Mouse (Mus musculus): ENCODE measurements around the gene Lonp2. TPM values are rescaled to one million over a fixed set of nuclear protein-coding genes. Genes with fewer than 3 reads are reported as not detected.

The Lonp2 gene
- polyA plus RNA-seq, 1 experiment from 2014 or later: 36.2 TPM

DNA sequence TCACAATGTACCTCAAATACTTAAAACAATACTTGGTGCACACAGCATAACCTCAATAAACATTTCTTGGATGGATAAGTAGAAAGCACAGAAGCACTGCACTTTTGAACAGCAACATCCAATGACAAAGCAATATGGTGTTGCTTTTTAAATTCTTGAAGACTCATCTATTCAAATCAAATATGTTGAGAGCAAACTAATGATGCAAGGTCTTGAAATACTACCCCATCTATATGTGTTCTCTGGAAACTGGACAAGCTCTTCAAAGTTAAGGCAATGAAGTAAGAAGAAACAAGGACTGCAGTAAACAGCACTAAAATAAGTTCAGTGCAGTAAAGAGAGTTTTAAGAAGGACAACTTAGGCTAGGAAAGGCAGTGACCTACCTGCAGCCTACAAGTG lies 117.1 kb downstream of the Lonp2 start:
- no peak for ATAC-seq (ENCODE audit: low FRiP score, low TSS enrichment)
- no peaks in the 10 kb centered on the region for H3K4me1 ChIP-seq (replicated peaks; ENCODE audit: control insufficient read depth, insufficient read depth)
- H3K36me3 ChIP-seq (ENCODE audit: control insufficient read depth, insufficient read depth, low read length): no peaks in the 10 kb centered on the region
- H3K9ac ChIP-seq (ENCODE audit: low read length): no peak overlapping the region
- H3K27me3 ChIP-seq (ENCODE audit: control insufficient read depth, insufficient read depth, low read length): no peaks in the 10 kb centered on the region
- H3K27ac ChIP-seq (replicated peaks): no peak overlapping the region
- H3K4me2 ChIP-seq (replicated peaks; ENCODE audit: low read depth): no peak overlapping the region
- no peak for TF ChIP-seq EP300 (optimal IDR thresholded peaks at IDR 0.05)
- no peak for TF ChIP-seq CTCF (IDR thresholded peaks at IDR 0.05; ENCODE audit: low read depth)
- H3K4me3 ChIP-seq (ENCODE audit: low read depth, low read length): no peak overlapping the region
- no peaks in the 10 kb centered on the region for H3K9me3 ChIP-seq (ENCODE audit: control insufficient read depth, low read length)
- no peak for DNase-seq (ENCODE audit: low spot score)

GRCm38 (mm10) chr8:86741627-86742026 lies 117.8 kb downstream of the Lonp2 start:
- Histone ChIP-seq H3K36me3 (ENCODE audit: control insufficient read depth, insufficient read depth, low read length) (no peaks in the 10 kb centered on the region), H3K4me1 (replicated peaks; ENCODE audit: control insufficient read depth, insufficient read depth) (no peaks in the 10 kb centered on the region), H3K9me3 (ENCODE audit: control insufficient read depth, low read length) (no peaks in the 10 kb centered on the region), H3K4me2 (replicated peaks; ENCODE audit: low read depth) (no peak overlapping the region), H3K27ac (replicated peaks) (no peak overlapping the region), H3K9ac (ENCODE audit: low read length) (no peak overlapping the region), H3K4me3 (ENCODE audit: low read depth, low read length) (no peak overlapping the region), H3K27me3 (ENCODE audit: control insufficient read depth, insufficient read depth, low read length) (no peaks in the 10 kb centered on the region)
- DNase-seq (ENCODE audit: low spot score): no peak
- TF ChIP-seq CTCF (IDR thresholded peaks at IDR 0.05; ENCODE audit: low read depth) (no peak), EP300 (optimal IDR thresholded peaks at IDR 0.05) (no peak)
- ATAC-seq (ENCODE audit: low FRiP score, low TSS enrichment): no peak

- TF ChIP-seq EP300 (optimal IDR thresholded peaks at IDR 0.05) (no peak), CTCF (IDR thresholded peaks at IDR 0.05; ENCODE audit: low read depth) (no peak)
- no peak for ATAC-seq (ENCODE audit: low FRiP score, low TSS enrichment)
- Histone ChIP-seq H3K9me3 (ENCODE audit: control insufficient read depth, low read length) (no peaks in the 10 kb centered on the region), H3K36me3 (ENCODE audit: control insufficient read depth, insufficient read depth, low read length) (no peaks in the 10 kb centered on the region), H3K9ac (ENCODE audit: low read length) (no peak overlapping the region), H3K27me3 (ENCODE audit: control insufficient read depth, insufficient read depth, low read length) (no peaks in the 10 kb centered on the region), H3K27ac (replicated peaks) (no peak overlapping the region), H3K4me2 (replicated peaks; ENCODE audit: low read depth) (no peak overlapping the region), H3K4me1 (replicated peaks; ENCODE audit: control insufficient read depth, insufficient read depth) (no peaks in the 10 kb centered on the region; the same call in 1 of the 2 replicates), H3K4me3 (ENCODE audit: low read depth, low read length) (no peak overlapping the region)
- 84% methylated on average over 7 of the region's 7 CpGs for WGBS
- DNase-seq (ENCODE audit: low spot score): no peak
These were observed 118.9 kb downstream of the Lonp2 start for GRCm38 (mm10) chr8:86742605-86743345.

DNA sequence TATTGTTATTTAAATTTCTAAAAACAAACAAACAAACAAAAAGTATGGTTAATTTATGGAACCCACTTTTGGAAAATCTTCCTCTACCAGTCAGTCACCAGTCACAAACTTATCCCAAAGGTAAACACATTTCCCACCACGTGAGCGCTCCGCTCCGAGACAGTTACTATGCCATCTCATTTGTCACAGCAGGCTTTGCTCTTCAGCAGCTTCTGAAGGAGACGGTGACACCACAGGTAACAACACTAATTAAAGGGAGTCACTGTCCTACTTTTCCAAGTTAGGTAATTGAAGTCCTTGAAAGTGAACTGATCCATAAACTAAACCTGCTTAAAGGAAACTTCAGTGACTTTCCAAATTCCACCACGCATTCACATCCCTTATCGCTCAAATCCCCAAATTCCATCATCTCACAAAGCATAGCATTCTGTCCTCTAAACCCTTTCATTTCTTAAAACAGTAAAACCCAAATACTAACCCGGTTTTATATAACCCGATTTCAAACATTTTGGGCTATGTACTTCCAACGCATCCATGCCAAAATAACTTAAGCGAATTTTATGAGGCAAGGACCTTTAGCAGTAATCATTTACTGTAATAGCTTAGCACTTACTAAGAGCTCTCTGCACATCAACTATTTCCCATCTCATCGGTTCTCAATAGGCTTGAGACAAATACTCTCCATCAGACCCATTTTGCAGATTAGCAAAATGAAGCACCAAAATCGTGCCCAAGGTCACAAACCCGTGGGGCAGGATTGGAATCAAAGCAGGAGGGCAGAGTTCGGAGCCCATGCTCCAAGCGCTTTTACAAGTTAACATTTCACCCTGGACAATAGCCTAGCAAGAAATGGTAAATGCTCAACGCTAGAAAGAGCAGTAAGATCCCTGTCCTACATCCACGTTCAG lies 120.7 kb downstream of the Lonp2 start:
- Histone ChIP-seq H3K27me3 (ENCODE audit: control insufficient read depth, insufficient read depth, low read length) (no peaks in the 10 kb centered on the region), H3K36me3 (ENCODE audit: control insufficient read depth, insufficient read depth, low read length) (no peaks in the 10 kb centered on the region), H3K9ac (ENCODE audit: low read length) (peak overlapping the region; percentile 98), H3K27ac (replicated peaks) (peak overlapping the region; percentile 99), H3K9me3 (ENCODE audit: control insufficient read depth, low read length) (no peaks in the 10 kb centered on the region), H3K4me3 (ENCODE audit: low read depth, low read length) (peak overlapping the region; percentile 91), H3K4me1 (replicated peaks; ENCODE audit: control insufficient read depth, insufficient read depth) (no peaks in the 10 kb centered on the region; the same call in 1 of the 2 replicates), H3K4me2 (replicated peaks; ENCODE audit: low read depth) (peak overlapping the region; percentile 69)
- WGBS: 6% methylated on average over 18 of the region's 18 CpGs
- no peak for TF ChIP-seq EP300 (optimal IDR thresholded peaks at IDR 0.05)
- no peak for TF ChIP-seq CTCF (IDR thresholded peaks at IDR 0.05; ENCODE audit: low read depth)
- DNase-seq (ENCODE audit: low spot score) (no peak), ATAC-seq (ENCODE audit: low FRiP score, low TSS enrichment) (no peak)

- peak within 1 kb of the TSS; percentile 72 for H3K4me2 ChIP-seq (replicated peaks; ENCODE audit: low read depth)
- peak within 1 kb of the TSS; percentile 91 for H3K4me3 ChIP-seq (ENCODE audit: low read depth, low read length)
- H3K36me3 ChIP-seq (ENCODE audit: control insufficient read depth, insufficient read depth, low read length): no peaks in the 10 kb centered on the region
- ATAC-seq (ENCODE audit: low FRiP score, low TSS enrichment): peak; percentile 82
- 1% methylated on average over 34 of the region's 88 CpGs for WGBS
- no peaks in the 10 kb centered on the region for H3K27me3 ChIP-seq (ENCODE audit: control insufficient read depth, insufficient read depth, low read length)
- TF ChIP-seq EP300 (optimal IDR thresholded peaks at IDR 0.05): no peak
- no peak for TF ChIP-seq CTCF (IDR thresholded peaks at IDR 0.05; ENCODE audit: low read depth)
- H3K27ac ChIP-seq (replicated peaks): peak within 1 kb of the TSS; percentile 99
- no peaks in the 10 kb centered on the region for H3K9me3 ChIP-seq (ENCODE audit: control insufficient read depth, low read length)
- H3K4me1 ChIP-seq (replicated peaks; ENCODE audit: control insufficient read depth, insufficient read depth): no peaks in the 10 kb centered on the region; the same call in 1 of the 2 replicates
- peak within 1 kb of the TSS; percentile 98 for H3K9ac ChIP-seq (ENCODE audit: low read length)
- peak; percentile 72 for DNase-seq (ENCODE audit: low spot score)
These were observed 121.5 kb downstream of the Lonp2 start, which contains the start of the genes Gm10638 and Siah1a for GRCm38 (mm10) chr8:86745221-86745934. TSS of gene Gm10638 (plus strand) at chr8:86745699. TSS of gene Siah1a (minus strand) at chr8:86745934.

Data from stomach, postnatal 0 days (tissue).